Mouse (Mus musculus) forebrain, embryonic 14.5 days (tissue): ENCODE measurements around the gene Marc1. TPM values are rescaled to one million over a fixed set of nuclear protein-coding genes. Genes with fewer than 3 reads are reported as not detected.
A peak's percentile ranks its signal among the peaks of the same experiment; 100 is the strongest.

Source experiments
- ATAC-seq: fragments of 200-750 bp; cut with Nextera tagmentation; 2 replicates; pipeline ENCODE4 v1.8.0; 2017; ENCODE audit warnings: mild to moderate bottlenecking, moderate library complexity
- DNase-seq: peaks from one replicate; pipeline ENCODE4 v3.0.0-alpha.2; 2015; ENCODE audit warnings: low spot score
- H3K27ac ChIP-seq: fragments of 300-500 bp; sonication (generic); 2 replicates; pipeline ENCODE4 v1.5.1; 2014; ENCODE audit warnings: low read depth, mild to moderate bottlenecking, control low read depth, low read length, moderate library complexity
- H3K27me3 ChIP-seq: fragments of 300-500 bp; sonication (generic); replicated peaks from 2 replicates; pipeline ENCODE4 v1.6.1; 2014; ENCODE audit warnings: low read length, control low read depth, mixed read lengths; ENCODE audit not compliant: control insufficient read depth, insufficient read depth
- H3K36me3 ChIP-seq: fragments of 300-500 bp; sonication (generic); 2 replicates; pipeline ENCODE4 v1.6.1; 2014; ENCODE audit warnings: low read length, control low read depth; ENCODE audit not compliant: control insufficient read depth, insufficient read depth
- H3K4me1 ChIP-seq: fragments of 300-500 bp; sonication (generic); 2 replicates; pipeline ENCODE4 v1.6.1; 2014; ENCODE audit warnings: antibody characterized with exemption, low read length, control low read depth; ENCODE audit not compliant: control insufficient read depth, insufficient read depth
- H3K4me2 ChIP-seq: fragments of 300-500 bp; sonication (generic); 2 replicates; pipeline ENCODE4 v1.6.1; 2014; ENCODE audit warnings: mild to moderate bottlenecking, control low read depth, low read length
- H3K4me3 ChIP-seq: fragments of 300-500 bp; sonication (generic); 2 replicates; pipeline ENCODE4 v1.5.1; 2014; ENCODE audit warnings: low read depth, low read length, control low read depth
- H3K9ac ChIP-seq: fragments of 300-500 bp; sonication (generic); 2 replicates; pipeline ENCODE4 v1.6.1; 2014; ENCODE audit warnings: mild to moderate bottlenecking, low read length, control low read depth, moderate library complexity
- H3K9me3 ChIP-seq: fragments of 300-500 bp; sonication (generic); replicated peaks from 2 replicates; pipeline ENCODE4 v1.6.1; 2016; ENCODE audit warnings: low read length, control low read depth, mixed read lengths; ENCODE audit not compliant: control insufficient read depth
- WGBS: fragments of 180-500 bp; shearing (Covaris S2); extraction: QIAGEN DNeasy Blood & Tissue Kit; methylation state at CpG from one replicate; pipeline ENCODE4 v1.1.7; 2014; 5-methylcytosine and 5-hydroxymethylcytosine counted together
- polyA plus RNA-seq: library from polyadenylated mRNA; unstranded; fragments of >200 nt; fragmentation: Nextera tagmentation; extraction: Ambion mirVana; gene quantifications from 2 replicates; pipeline ENCODE4 v1.2.1, GENCODE M21; 2014

Gene Marc1
- polyA plus RNA-seq, 1 experiment from 2014 or later: not detected

DNA sequence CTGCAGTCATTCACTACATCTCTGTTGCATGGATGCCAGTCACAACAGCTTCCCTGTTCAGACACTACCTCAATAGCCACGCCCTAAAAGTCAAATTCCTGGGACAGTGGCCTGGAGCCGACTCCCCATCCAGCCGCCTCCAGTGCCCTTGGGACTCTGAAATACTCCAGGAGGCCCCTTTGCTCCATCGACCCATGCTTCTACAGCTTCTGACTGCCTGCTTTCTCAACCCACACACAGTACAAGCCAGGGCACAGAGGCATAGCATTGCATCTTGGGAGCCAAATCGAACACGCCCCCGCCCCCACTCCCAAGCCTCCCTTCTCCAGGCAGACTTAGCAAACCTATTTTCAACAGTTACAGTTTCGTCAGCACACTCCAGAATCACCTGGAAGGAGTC lies 18.8 kb upstream of the Marc1 start:
- no peaks in the 10 kb centered on the region for H3K9me3 ChIP-seq
- peaks cover 2% of the 10 kb centered on the region; the same call in 1 of the 2 replicates for H3K4me1 ChIP-seq
- DNase-seq: no peak
- no peak overlapping the region for H3K9ac ChIP-seq
- H3K4me3 ChIP-seq: no peak overlapping the region
- peaks cover 19% of the 10 kb centered on the region for H3K36me3 ChIP-seq
- ATAC-seq: no peak
- H3K4me2 ChIP-seq: no peak overlapping the region
- H3K27ac ChIP-seq: no peak overlapping the region
- H3K27me3 ChIP-seq: no peaks in the 10 kb centered on the region
- 88% methylated on average over 8 of the region's 8 CpGs for WGBS

GRCm38 (mm10) chr1:184827175-184827701 lies 16.1 kb upstream of the Marc1 start:
- ATAC-seq (no peak), DNase-seq (no peak)
- H3K27me3 ChIP-seq: no peaks in the 10 kb centered on the region
- peaks cover 11% of the 10 kb centered on the region; the same call in 1 of the 2 replicates for H3K36me3 ChIP-seq
- peak overlapping the region; percentile 8; the same call in 1 of the 2 replicates for H3K4me3 ChIP-seq
- peak overlapping the region; percentile 35 for H3K4me2 ChIP-seq
- H3K27ac ChIP-seq: no peak overlapping the region
- no peak overlapping the region for H3K9ac ChIP-seq
- H3K9me3 ChIP-seq: no peaks in the 10 kb centered on the region
- H3K4me1 ChIP-seq: peaks cover 2% of the 10 kb centered on the region; the same call in 1 of the 2 replicates
- 27% methylated on average over 23 of the region's 23 CpGs for WGBS

GRCm38 (mm10) chr1:184825093-184825492 lies 14.0 kb upstream of the Marc1 start:
- Histone ChIP-seq H3K27me3 (no peaks in the 10 kb centered on the region), H3K36me3 (no peaks in the 10 kb centered on the region), H3K4me2 (no peak overlapping the region), H3K4me3 (no peak overlapping the region), H3K9me3 (no peaks in the 10 kb centered on the region), H3K4me1 (peaks cover 2% of the 10 kb centered on the region; the same call in 1 of the 2 replicates), H3K9ac (no peak overlapping the region), H3K27ac (no peak overlapping the region)
- peak; percentile 76 for DNase-seq
- ATAC-seq: peak; percentile 52; the same call in 1 of the 2 replicates
- 24% methylated on average over 11 of the region's 11 CpGs for WGBS

GRCm38 (mm10) chr1:184824439-184824851 lies 13.3 kb upstream of the Marc1 start:
- no peak overlapping the region for H3K4me3 ChIP-seq
- 2% methylated on average over 12 of the region's 12 CpGs for WGBS
- peak; percentile 94 for DNase-seq
- no peaks in the 10 kb centered on the region for H3K27me3 ChIP-seq
- peaks cover 2% of the 10 kb centered on the region; the same call in 1 of the 2 replicates for H3K4me1 ChIP-seq
- H3K4me2 ChIP-seq: peak overlapping the region; percentile 16; the same call in 1 of the 2 replicates
- H3K9me3 ChIP-seq: no peaks in the 10 kb centered on the region
- H3K9ac ChIP-seq: no peak overlapping the region
- H3K36me3 ChIP-seq: no peaks in the 10 kb centered on the region
- H3K27ac ChIP-seq: no peak overlapping the region
- ATAC-seq: peak; percentile 86

DNA sequence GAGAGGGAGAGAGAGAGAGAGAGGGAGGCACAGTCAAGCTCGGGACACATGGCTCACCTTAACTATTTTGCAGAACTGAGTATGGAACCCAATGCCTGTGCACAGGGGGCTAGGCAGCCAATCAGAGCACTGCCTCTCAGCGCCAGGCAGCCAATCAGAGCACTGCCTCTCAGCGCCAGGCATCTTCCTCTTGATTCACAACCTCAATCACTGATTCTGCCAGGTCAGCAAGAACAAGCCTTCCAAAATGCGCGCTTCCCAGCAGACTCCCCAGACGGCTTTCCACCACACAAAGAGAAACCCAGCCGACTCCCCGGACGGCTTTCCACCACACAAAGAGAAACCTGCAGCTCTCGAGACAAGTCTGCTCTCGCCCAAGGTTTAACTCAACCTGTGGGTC lies 11.6 kb upstream of the Marc1 start:
- peak overlapping the region; percentile 37 for H3K4me2 ChIP-seq
- no peak overlapping the region for H3K27ac ChIP-seq
- no peak overlapping the region for H3K9ac ChIP-seq
- ATAC-seq: peak; percentile 56
- no peaks in the 10 kb centered on the region for H3K9me3 ChIP-seq
- peak; percentile 58 for DNase-seq
- 10% methylated on average over 11 of the region's 11 CpGs for WGBS
- no peak overlapping the region for H3K4me3 ChIP-seq
- peaks cover 9% of the 10 kb centered on the region; the same call in 1 of the 2 replicates for H3K36me3 ChIP-seq
- H3K27me3 ChIP-seq: no peaks in the 10 kb centered on the region
- peaks cover 2% of the 10 kb centered on the region; the same call in 1 of the 2 replicates for H3K4me1 ChIP-seq

DNA sequence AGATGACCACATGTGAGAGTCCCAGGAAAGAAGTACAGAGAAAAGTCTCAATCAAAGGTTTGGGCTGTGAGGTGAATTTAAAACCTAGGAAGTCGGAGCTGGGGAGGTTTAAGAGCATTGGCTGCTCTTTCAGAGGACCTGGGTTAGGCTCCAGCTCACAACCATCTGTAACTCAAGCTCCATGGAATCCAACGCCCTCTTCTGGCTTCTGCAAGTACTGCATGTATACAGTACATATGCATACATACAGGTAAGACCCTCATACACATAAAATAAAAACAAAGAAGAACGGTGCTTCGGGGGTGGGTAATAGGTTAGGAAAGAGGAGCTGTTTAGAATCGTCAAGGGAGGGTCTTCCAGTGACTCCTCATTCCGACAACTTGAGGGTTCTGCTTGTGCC lies 6.7 kb upstream of the Marc1 start:
- Histone ChIP-seq H3K27me3 (no peaks in the 10 kb centered on the region), H3K9ac (no peak overlapping the region), H3K4me1 (no peaks in the 10 kb centered on the region), H3K36me3 (peaks cover 18% of the 10 kb centered on the region; the same call in 1 of the 2 replicates), H3K4me2 (no peak overlapping the region), H3K9me3 (no peaks in the 10 kb centered on the region), H3K27ac (no peak overlapping the region), H3K4me3 (no peak overlapping the region)
- no peak for DNase-seq
- 83% methylated on average over 6 of the region's 6 CpGs for WGBS
- no peak for ATAC-seq

DNA sequence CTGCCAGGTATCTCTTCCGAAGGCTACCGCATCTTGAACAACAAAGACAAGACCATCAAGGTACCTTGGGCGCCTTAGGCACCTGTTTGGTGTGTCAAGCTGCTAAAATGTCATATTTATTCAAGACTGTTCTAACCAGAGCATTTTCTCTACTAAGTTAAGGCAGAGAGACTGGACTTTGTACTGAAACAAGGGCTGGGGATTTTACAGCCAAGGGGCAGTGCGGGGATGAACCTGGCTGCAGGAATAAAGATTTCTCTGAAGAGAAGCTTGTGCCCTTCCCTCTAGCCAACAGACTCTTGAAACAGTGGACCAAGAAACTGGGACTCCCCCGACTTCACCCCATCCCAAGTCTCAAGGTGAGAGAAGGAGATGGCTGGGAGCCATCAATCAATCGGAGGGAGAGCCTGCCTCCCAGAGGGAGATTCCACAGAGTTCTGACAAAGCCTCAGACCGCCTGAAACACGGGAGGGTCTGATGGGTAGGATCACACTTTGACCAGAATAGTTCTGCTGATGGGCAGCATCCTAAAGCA lies 670 bp upstream of the Marc1 start:
- Histone ChIP-seq H3K36me3 (0 out of 2 replicates have a peak, but pooled peaks cover 4% of the 10 kb centered on the region), H3K4me1 (peaks cover 6% of the 10 kb centered on the region), H3K27ac (no peak overlapping the region), H3K4me3 (no peak overlapping the region), H3K27me3 (no peaks in the 10 kb centered on the region; the same call in 1 of the 2 replicates), H3K4me2 (no peak overlapping the region), H3K9ac (no peak overlapping the region), H3K9me3 (no peaks in the 10 kb centered on the region)
- WGBS: 76% methylated on average over 8 of the region's 8 CpGs
- no peak for ATAC-seq
- DNase-seq: no peak

GRCm38 (mm10) chr1:184809578-184810001 lies 1.5 kb downstream of the Marc1 start:
- ATAC-seq: no peak
- Histone ChIP-seq H3K27me3 (no peaks in the 10 kb centered on the region; the same call in 1 of the 2 replicates), H3K4me1 (peaks cover 6% of the 10 kb centered on the region), H3K4me3 (no peak overlapping the region), H3K36me3 (0 out of 2 replicates have a peak, but pooled peaks cover 4% of the 10 kb centered on the region), H3K9me3 (no peaks in the 10 kb centered on the region), H3K4me2 (no peak overlapping the region), H3K27ac (no peak overlapping the region), H3K9ac (no peak overlapping the region)
- 83% methylated on average over 6 of the region's 6 CpGs for WGBS
- no peak for DNase-seq

GRCm38 (mm10) chr1:184808418-184809012 lies 2.6 kb downstream of the Marc1 start:
- H3K9me3 ChIP-seq: no peaks in the 10 kb centered on the region
- no peaks in the 10 kb centered on the region; the same call in 1 of the 2 replicates for H3K27me3 ChIP-seq
- no peak overlapping the region for H3K4me3 ChIP-seq
- no peak overlapping the region for H3K9ac ChIP-seq
- H3K4me2 ChIP-seq: no peak overlapping the region
- peaks cover 6% of the 10 kb centered on the region for H3K4me1 ChIP-seq
- ATAC-seq (no peak), DNase-seq (no peak)
- 84% methylated on average over 17 of the region's 17 CpGs for WGBS
- H3K36me3 ChIP-seq: no peaks in the 10 kb centered on the region
- no peak overlapping the region for H3K27ac ChIP-seq
